Mouse (Mus musculus) embryonic facial prominence, embryonic 15.5 days (tissue): Measurements from ENCODE around the gene Tmem42. TPM values are rescaled to one million over a fixed set of nuclear protein-coding genes. Genes with fewer than 3 reads are reported as not detected.

Source experiments
- ATAC-seq: fragments of 200-750 bp; cut with Nextera tagmentation; 2 replicates; pipeline ENCODE4 v1.8.0; 2017; ENCODE audit warnings: low read depth, moderate TSS enrichment; ENCODE audit not compliant: insufficient number of reproducible peaks, low FRiP score, low TSS enrichment
- H3K27ac ChIP-seq: fragments of 300-500 bp; sonication (generic); replicated peaks from 2 replicates; pipeline ENCODE4 v1.5.1; 2015; ENCODE audit warnings: mild to moderate bottlenecking, inconsistent platforms
- H3K27me3 ChIP-seq: fragments of 300-500 bp; sonication (generic); 2 replicates; pipeline ENCODE4 v1.6.1; 2015; ENCODE audit warnings: inconsistent platforms
- H3K36me3 ChIP-seq: fragments of 300-500 bp; sonication (generic); 2 replicates; pipeline ENCODE4 v1.6.1; 2015; ENCODE audit warnings: mild to moderate bottlenecking, inconsistent platforms
- H3K4me1 ChIP-seq: fragments of 300-500 bp; sonication (generic); 2 replicates; pipeline ENCODE4 v1.6.1; 2015; ENCODE audit warnings: inconsistent platforms
- H3K4me2 ChIP-seq: fragments of 300-500 bp; sonication (generic); replicated peaks from 2 replicates; pipeline ENCODE4 v1.6.1; 2015; ENCODE audit warnings: mild to moderate bottlenecking, inconsistent platforms
- H3K4me3 ChIP-seq: fragments of 300-500 bp; sonication (generic); replicated peaks from 2 replicates; pipeline ENCODE4 v1.5.1; 2015; ENCODE audit warnings: mild to moderate bottlenecking, inconsistent platforms
- H3K9ac ChIP-seq: fragments of 300-500 bp; sonication (generic); 2 replicates; pipeline ENCODE4 v1.6.1; 2015; ENCODE audit warnings: inconsistent platforms
- H3K9me3 ChIP-seq: fragments of 300-500 bp; sonication (generic); replicated peaks from 2 replicates; pipeline ENCODE4 v1.6.1; 2016; ENCODE audit warnings: inconsistent platforms
- WGBS: fragments of 180-500 bp; shearing (Covaris S2); methylation state at CpG from one replicate; pipeline ENCODE4 v1.1.7; 2015; 5-methylcytosine and 5-hydroxymethylcytosine counted together
- polyA plus RNA-seq: library from polyadenylated mRNA; unstranded; fragments of >200 nt; fragmentation: Nextera tagmentation; extraction: Ambion mirVana; gene quantifications from 2 replicates; pipeline ENCODE4 v1.2.1, GENCODE M21; 2015

The Tmem42 gene
- polyA plus RNA-seq, 1 experiment from 2014 or later, result 26.0 TPM

DNA sequence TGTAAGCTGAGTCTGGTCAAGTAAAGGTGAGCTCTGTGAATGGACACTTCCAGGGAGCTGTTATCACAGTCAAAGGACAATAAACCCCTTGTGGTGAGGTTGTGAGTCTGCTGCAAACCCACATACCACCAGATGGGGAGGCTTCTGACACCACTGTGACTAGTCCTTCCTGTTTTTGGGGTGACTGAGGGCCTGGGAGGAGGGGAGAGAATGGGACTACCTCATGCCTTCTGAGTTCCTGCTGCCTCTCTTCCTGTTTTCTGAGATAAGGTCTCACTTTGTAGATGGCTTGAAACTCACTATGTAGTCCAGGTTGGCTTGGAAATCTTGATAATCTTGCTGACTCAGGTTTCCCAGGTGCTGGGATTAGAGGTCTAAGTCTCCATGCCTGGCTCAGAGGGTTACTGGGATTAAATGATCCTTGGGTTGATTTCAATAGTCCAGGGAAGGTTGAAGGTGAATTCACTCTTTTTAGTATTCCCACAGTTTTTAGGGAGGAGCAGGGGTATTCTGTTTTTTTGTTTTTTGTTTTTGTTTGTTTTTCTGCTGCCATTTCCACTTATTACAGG is 37.7 kb downstream of the Tmem42 start:
- Histone ChIP-seq H3K4me1 (no peaks in the 10 kb centered on the region), H3K27me3 (no peaks in the 10 kb centered on the region), H3K9me3 (no peaks in the 10 kb centered on the region), H3K4me2 (no peak overlapping the region), H3K27ac (no peak overlapping the region), H3K9ac (no peak overlapping the region), H3K36me3 (no peaks in the 10 kb centered on the region), H3K4me3 (no peak overlapping the region)
- no peak for ATAC-seq

GRCm38 (mm10) chr9:123060172-123060571 is 39.0 kb downstream of the Tmem42 start:
- Histone ChIP-seq H3K9ac (no peak overlapping the region), H3K4me3 (no peak overlapping the region), H3K9me3 (no peaks in the 10 kb centered on the region), H3K27ac (no peak overlapping the region), H3K36me3 (no peaks in the 10 kb centered on the region), H3K4me1 (no peaks in the 10 kb centered on the region), H3K4me2 (no peak overlapping the region), H3K27me3 (no peaks in the 10 kb centered on the region)
- no peak for ATAC-seq
- 83% methylated on average over 3 of the region's 3 CpGs for WGBS

Other genes with a start within 250 kb of the Tmem42 start
- gene Tcaim, start 215.8 kb upstream of the Tmem42 start, polyA plus RNA-seq, result 7.5 and 7.7 TPM in 2 replicates
- 0.85 and 1.1 TPM in 2 replicates for gene Gm35549, start 177.3 kb upstream of the Tmem42 start, polyA plus RNA-seq
- 61.4 and 63.9 TPM in 2 replicates for gene Zfp445, start 155.3 kb upstream of the Tmem42 start, polyA plus RNA-seq
- gene Zkscan7, start 135.6 kb upstream of the Tmem42 start, polyA plus RNA-seq, result 5.3 and 6.5 TPM in 2 replicates
- 17.5 and 18.4 TPM in 2 replicates for gene Zfp105, start 98.3 kb upstream of the Tmem42 start, polyA plus RNA-seq
- 28.1 and 29.2 TPM in 2 replicates for gene 1110059G10Rik, start 70.3 kb upstream of the Tmem42 start, polyA plus RNA-seq
- gene Kif15, start 70.3 kb upstream of the Tmem42 start, polyA plus RNA-seq, result 39.1 and 40.0 TPM in 2 replicates
- 0.42 and 0.47 TPM in 2 replicates for gene Tgm4, start 13.4 kb downstream of the Tmem42 start, polyA plus RNA-seq
- gene Zdhhc3, start 91.9 kb downstream of the Tmem42 start, polyA plus RNA-seq, result 74.8 and 78.9 TPM in 2 replicates
- gene Exosc7, start 91.9 kb downstream of the Tmem42 start, polyA plus RNA-seq, result 98.0 and 105 TPM in 2 replicates
- 5.4 and 5.6 TPM in 2 replicates for gene Clec3b, start 129.6 kb downstream of the Tmem42 start, polyA plus RNA-seq
- 11.6 and 14.1 TPM in 2 replicates for gene Cdcp1, start 194.7 kb downstream of the Tmem42 start, polyA plus RNA-seq
- gene Tmem158, start 239.4 kb downstream of the Tmem42 start, polyA plus RNA-seq, result 17.0 and 18.8 TPM in 2 replicates